Mouse (Mus musculus): ENCODE measurements at regions not wholly inside any gene's neighbourhood (a gene's known extent, or its start where the extent isn't known, plus 50 kb on each side); places are given as distances from the start of the nearest gene placed in this dataset.

- Histone ChIP-seq H3K9me3 (no peaks in the 10 kb centered on the region), H3K4me3 (no peak overlapping the region), H3K4me2 (replicated peaks) (no peak overlapping the region), H3K27me3 (no peaks in the 10 kb centered on the region), H3K27ac (no peak overlapping the region), H3K9ac (no peak overlapping the region), H3K36me3 (no peaks in the 10 kb centered on the region), H3K4me1 (no peaks in the 10 kb centered on the region)
- WGBS: 78% methylated on average over 11 of the region's 11 CpGs
- no peak for ATAC-seq (ENCODE audit: insufficient number of reproducible peaks, insufficient read depth, low FRiP score, low TSS enrichment)
Measured at GRCm38 (mm10) chr2:72703238-72703637, 227.3 kb downstream of the Cdca7 start.

DNA sequence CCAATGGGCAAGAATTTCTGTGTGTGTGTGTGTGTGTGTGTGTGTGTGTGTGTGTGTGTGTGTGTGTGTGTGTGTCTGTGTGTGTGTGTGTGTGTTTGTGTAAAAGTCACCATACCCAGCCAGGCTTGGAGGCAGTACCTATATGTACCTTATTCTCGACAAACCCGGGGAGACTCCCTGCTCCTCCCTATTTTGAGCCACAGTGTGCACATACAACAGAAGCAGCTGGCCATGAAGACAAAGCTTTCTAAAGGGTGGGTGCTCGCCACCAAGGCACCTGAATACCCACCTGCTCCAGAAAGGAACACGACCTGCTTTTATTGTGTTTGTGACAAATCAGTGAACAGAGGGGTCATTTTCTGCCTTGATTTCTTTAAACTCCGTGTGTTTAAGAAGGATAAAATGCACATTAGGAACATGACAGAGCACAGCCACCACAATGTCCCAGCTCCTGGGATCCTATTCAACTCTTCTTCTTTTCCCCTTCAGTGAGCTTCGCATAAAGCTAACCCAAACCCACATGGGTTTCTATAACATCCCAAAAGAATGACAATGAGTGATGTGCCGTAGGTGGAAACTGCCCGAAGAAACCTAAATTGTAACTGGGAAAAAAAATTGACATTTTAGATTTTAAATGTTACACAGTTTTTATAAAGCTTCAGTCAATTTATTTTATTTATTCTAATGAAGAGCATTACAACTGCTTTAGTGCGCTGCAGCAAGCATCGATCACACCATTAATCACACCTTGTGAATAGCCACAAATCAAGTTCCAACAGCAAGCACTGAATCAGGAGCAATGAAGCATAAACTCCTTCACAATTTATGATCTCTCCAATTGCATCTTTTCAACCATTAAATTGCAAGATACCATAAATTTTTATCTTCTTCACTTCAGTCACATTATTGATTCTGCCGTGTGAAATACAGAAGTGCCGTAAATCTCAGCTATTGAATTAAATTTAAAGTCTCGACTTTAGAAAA, 232.0 kb downstream of the Cdca7 start:
- Histone ChIP-seq H3K4me2 (replicated peaks) (no peak overlapping the region), H3K36me3 (no peaks in the 10 kb centered on the region), H3K4me1 (no peaks in the 10 kb centered on the region), H3K9ac (no peak overlapping the region), H3K4me3 (no peak overlapping the region), H3K9me3 (no peaks in the 10 kb centered on the region), H3K27ac (no peak overlapping the region), H3K27me3 (no peaks in the 10 kb centered on the region)
- 86% methylated on average over 13 of the region's 13 CpGs for WGBS
- no peak for ATAC-seq (ENCODE audit: insufficient number of reproducible peaks, insufficient read depth, low FRiP score, low TSS enrichment)

DNA sequence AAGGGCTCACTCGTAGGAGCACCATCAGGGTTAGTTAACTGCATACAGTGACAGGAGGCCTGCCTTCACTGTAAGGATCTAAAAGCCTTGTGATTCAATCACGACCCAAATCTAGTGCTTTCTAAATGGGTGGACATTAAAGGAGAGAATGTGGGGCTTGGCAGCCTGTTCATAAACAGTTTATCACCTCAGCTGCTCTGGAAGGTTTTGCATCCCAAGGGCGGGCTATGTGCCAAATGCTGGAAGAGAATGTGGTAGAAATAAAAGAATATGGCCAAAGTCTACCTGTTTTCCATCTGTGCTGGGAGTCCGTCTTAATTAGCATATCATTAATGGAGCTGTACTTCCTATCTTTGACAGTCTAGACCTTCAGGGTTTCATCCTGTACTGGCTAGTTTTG, 241.0 kb downstream of the Cdca7 start:
- no peak for ATAC-seq (ENCODE audit: insufficient number of reproducible peaks, insufficient read depth, low FRiP score, low TSS enrichment)
- Histone ChIP-seq H3K27ac (no peak overlapping the region), H3K9ac (no peak overlapping the region), H3K4me2 (replicated peaks) (no peak overlapping the region), H3K4me1 (no peaks in the 10 kb centered on the region), H3K27me3 (no peaks in the 10 kb centered on the region), H3K9me3 (no peaks in the 10 kb centered on the region), H3K36me3 (no peaks in the 10 kb centered on the region), H3K4me3 (no peak overlapping the region)
- 80% methylated on average over 4 of the region's 4 CpGs for WGBS

DNA sequence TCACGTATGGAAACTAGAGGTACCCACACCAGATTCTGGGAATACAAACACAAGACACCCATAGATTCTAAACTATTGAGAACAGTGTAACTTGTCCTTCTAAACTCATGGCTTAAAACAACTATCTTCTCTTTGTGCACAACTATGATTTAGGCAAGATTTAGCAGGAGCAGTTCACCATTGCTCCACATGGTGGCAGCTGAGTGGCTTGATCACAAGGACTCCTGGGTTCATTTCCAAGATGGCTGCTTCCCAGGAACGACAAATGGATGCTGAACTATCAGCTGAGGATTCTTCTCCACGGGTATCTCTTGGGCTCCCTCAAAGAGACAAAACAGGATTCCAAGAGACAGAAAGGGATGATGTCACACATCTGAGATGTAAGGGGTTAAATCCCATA, 251.5 kb downstream of the Sp3 start:
- H3K9ac ChIP-seq: no peak overlapping the region
- WGBS: 56% methylated on average over 3 of the region's 3 CpGs
- H3K27ac ChIP-seq: no peak overlapping the region
- H3K4me1 ChIP-seq: 0 out of 2 replicates have a peak, but pooled peaks cover 3% of the 10 kb centered on the region
- H3K27me3 ChIP-seq: no peaks in the 10 kb centered on the region
- no peaks in the 10 kb centered on the region for H3K36me3 ChIP-seq
- no peaks in the 10 kb centered on the region for H3K9me3 ChIP-seq
- ATAC-seq (ENCODE audit: insufficient number of reproducible peaks, insufficient read depth, low FRiP score, low TSS enrichment): no peak
- no peak overlapping the region for H3K4me3 ChIP-seq
- H3K4me2 ChIP-seq (replicated peaks): no peak overlapping the region

DNA sequence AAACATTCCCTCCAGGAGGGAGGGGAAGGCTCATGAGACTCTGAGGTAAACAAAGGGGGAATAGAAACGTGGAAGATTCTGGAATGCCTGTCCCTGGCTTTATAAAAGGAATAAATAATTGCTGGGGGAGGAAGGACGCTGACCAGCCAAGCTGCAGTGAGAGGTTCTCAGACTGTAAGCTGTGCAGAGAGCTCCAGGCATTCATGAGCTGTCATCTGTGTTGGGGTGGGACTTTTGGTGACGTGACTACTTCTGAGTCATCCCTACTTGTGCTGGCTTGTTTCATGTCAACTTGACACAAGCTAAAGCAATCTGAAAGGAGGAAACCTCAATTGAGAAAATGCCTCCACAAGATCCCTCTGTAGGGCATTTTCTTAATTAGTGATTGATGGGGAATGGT, 246.9 kb downstream of the Sp3 start:
- Histone ChIP-seq H3K27me3 (no peaks in the 10 kb centered on the region), H3K4me1 (0 out of 2 replicates have a peak, but pooled peaks cover 10% of the 10 kb centered on the region), H3K27ac (no peak overlapping the region), H3K4me3 (no peak overlapping the region), H3K9me3 (no peaks in the 10 kb centered on the region), H3K9ac (no peak overlapping the region), H3K36me3 (no peaks in the 10 kb centered on the region), H3K4me2 (replicated peaks) (no peak overlapping the region)
- 47% methylated on average over 3 of the region's 3 CpGs for WGBS
- ATAC-seq (ENCODE audit: insufficient number of reproducible peaks, insufficient read depth, low FRiP score, low TSS enrichment): no peak

DNA sequence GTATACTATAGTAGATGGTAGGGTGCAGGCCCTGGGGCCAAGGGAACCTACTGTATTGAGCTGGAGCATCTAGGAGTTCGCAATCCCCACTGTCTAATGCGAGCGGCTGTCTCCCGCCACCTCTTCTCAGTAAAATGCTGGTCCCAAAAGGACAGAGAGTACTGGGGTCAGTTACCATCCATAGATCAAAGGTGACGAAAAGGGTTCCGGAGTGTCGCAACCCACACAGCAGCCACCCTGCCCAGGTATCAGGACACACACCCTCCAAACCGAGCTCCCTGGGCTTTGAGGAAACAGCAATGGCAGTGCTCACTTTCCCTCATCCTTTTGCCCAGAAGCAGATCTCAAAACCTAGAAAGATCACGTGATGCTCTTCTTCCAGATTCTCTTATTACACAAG, 245.2 kb downstream of the Sp3 start:
- H3K9me3 ChIP-seq: no peaks in the 10 kb centered on the region
- no peak overlapping the region for H3K27ac ChIP-seq
- no peaks in the 10 kb centered on the region for H3K27me3 ChIP-seq
- H3K4me3 ChIP-seq: no peak overlapping the region
- 0 out of 2 replicates have a peak, but pooled peaks cover 17% of the 10 kb centered on the region for H3K4me1 ChIP-seq
- 93% methylated on average over 9 of the region's 9 CpGs for WGBS
- ATAC-seq (ENCODE audit: insufficient number of reproducible peaks, insufficient read depth, low FRiP score, low TSS enrichment): no peak
- H3K36me3 ChIP-seq: no peaks in the 10 kb centered on the region
- no peak overlapping the region for H3K4me2 ChIP-seq (replicated peaks)
- H3K9ac ChIP-seq: no peak overlapping the region

DNA sequence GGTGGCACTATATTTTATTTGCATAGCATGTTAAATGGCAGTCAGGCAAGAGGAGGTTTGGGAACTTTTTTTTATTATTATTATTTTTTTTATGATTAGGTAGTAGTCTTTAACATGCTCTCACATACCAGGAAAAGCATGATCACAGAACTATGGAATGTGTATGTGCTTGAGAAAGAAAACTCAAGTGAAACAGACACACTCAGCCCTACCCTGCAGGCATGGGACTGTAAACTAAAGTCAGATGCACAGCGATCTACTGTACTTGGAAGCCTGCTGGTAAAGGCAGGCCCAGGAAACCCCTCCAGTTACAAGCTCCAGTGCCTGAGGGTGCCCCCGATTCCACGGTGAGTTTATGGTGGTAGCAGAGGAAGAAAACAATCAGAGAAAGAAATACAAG, 243.6 kb downstream of the Sp3 start:
- no peak overlapping the region for H3K9ac ChIP-seq
- H3K9me3 ChIP-seq: no peaks in the 10 kb centered on the region
- ATAC-seq (ENCODE audit: insufficient number of reproducible peaks, insufficient read depth, low FRiP score, low TSS enrichment): no peak
- peaks cover 30% of the 10 kb centered on the region for H3K4me1 ChIP-seq
- no peak overlapping the region for H3K27ac ChIP-seq
- H3K27me3 ChIP-seq: no peaks in the 10 kb centered on the region
- 56% methylated on average over 3 of the region's 3 CpGs for WGBS
- no peaks in the 10 kb centered on the region for H3K36me3 ChIP-seq
- no peak overlapping the region for H3K4me2 ChIP-seq (replicated peaks)
- H3K4me3 ChIP-seq: no peak overlapping the region

DNA sequence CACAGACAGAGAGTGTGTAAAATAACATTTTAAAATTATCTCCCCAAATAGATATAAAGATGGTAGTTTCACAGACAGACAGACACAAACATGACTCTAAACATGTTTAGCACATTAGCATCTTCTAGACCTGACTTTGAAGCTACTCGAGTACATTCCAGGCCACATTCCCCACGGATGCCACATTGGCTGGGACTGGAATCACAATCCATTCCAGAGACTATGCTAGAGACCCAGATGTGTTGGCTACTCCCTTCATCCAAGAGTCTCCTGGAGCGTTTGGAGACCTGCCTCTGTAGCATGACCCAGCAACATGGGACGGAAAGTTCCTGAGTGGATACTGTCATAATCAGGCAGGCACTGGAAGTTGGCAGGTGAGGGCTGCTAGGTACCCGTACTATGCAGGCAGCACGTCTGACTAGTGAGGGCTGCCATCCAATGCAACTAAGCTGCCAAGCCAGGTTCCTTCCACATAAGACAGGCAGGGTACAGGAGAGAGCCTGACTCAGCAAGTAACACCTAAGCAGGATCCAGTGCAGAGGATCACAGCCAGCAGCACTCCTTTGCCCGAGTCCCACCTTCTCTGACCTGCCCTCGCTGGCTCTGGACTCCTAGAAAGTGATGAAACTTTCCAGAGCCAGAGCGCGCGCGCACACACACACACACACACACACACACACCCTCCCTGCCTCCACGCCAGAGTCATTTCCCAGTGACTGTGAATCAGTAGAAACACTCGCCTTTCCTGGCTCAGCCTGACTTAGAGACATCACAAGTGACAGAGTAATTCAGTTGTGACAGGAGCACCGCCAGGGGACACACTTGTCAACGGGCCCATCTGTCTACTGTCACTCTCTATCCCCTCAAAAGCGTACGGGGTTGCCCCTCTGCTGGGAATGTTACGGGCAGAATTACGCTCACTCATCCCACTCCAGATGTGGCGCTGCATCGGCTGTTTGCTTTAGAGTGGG, 239.6 kb downstream of the Sp3 start:
- Histone ChIP-seq H3K4me2 (replicated peaks) (peak overlapping the region; percentile 40), H3K27me3 (no peaks in the 10 kb centered on the region), H3K27ac (no peak overlapping the region)

DNA sequence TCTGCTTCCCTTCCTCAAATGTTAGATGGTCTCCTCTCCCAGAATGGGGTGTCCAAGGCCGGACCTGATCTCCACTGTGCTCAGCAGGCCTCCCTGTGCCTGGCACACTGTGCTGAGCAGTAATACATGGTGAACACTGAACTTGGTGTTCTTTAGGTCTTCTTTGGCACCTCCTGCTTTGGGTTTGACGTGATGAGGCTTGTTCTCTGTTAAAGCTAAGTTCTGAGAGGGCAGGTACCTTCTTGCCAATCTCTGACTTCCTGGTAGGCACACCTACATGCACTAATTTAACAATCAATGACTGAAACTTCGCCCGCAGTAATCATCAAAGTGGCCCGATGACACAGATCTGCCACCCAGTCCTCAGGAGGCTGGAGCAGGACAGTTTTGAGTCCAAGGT, 238.5 kb downstream of the Sp3 start:
- H3K4me1 ChIP-seq: peaks cover 28% of the 10 kb centered on the region
- H3K9ac ChIP-seq: no peak overlapping the region
- H3K4me3 ChIP-seq: no peak overlapping the region
- H3K4me2 ChIP-seq (replicated peaks): no peak overlapping the region
- 92% methylated on average over 5 of the region's 5 CpGs for WGBS
- no peak for ATAC-seq (ENCODE audit: insufficient number of reproducible peaks, insufficient read depth, low FRiP score, low TSS enrichment)
- H3K9me3 ChIP-seq: no peaks in the 10 kb centered on the region
- H3K27ac ChIP-seq: no peak overlapping the region
- no peaks in the 10 kb centered on the region for H3K36me3 ChIP-seq
- no peaks in the 10 kb centered on the region for H3K27me3 ChIP-seq

More for the DNA sequence above, 239.6 kb downstream of the Sp3 start:
- Histone ChIP-seq H3K36me3 (no peaks in the 10 kb centered on the region), H3K4me1 (peaks cover 29% of the 10 kb centered on the region), H3K4me3 (no peak overlapping the region), H3K9me3 (no peaks in the 10 kb centered on the region), H3K9ac (no peak overlapping the region)
- 46% methylated on average over 22 of the region's 22 CpGs for WGBS
- peak; percentile 47; the same call in 1 of the 2 replicates for ATAC-seq (ENCODE audit: insufficient number of reproducible peaks, insufficient read depth, low FRiP score, low TSS enrichment)

DNA sequence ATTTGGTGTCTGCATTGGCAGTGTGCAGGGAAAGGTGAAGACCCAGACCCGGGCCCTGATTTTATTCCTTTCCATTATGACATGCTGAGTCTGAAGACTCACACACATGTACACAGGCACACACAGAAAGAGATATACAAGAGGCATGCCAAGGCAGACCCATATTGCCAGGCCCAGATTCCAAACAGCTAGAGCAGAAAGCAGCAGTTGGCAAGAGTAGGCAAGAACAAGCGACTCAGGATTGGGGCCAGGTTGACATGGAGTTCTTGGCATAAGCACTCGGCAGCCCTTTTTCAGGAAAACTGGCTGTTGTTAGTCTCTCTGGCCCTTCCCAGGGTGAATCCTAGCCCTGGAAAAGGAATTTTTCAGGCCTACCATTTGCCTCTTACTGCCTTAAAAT, 236.6 kb downstream of the Sp3 start:
- Histone ChIP-seq H3K4me3 (no peak overlapping the region), H3K9me3 (no peaks in the 10 kb centered on the region), H3K9ac (no peak overlapping the region), H3K36me3 (no peaks in the 10 kb centered on the region), H3K27ac (no peak overlapping the region), H3K4me2 (replicated peaks) (no peak overlapping the region), H3K4me1 (peaks cover 26% of the 10 kb centered on the region), H3K27me3 (no peaks in the 10 kb centered on the region)
- WGBS: 88% methylated on average over 3 of the region's 3 CpGs
- ATAC-seq (ENCODE audit: insufficient number of reproducible peaks, insufficient read depth, low FRiP score, low TSS enrichment): no peak

- H3K9me3 ChIP-seq: no peaks in the 10 kb centered on the region
- ATAC-seq (ENCODE audit: insufficient number of reproducible peaks, insufficient read depth, low FRiP score, low TSS enrichment): no peak
- no peaks in the 10 kb centered on the region for H3K27me3 ChIP-seq
- H3K27ac ChIP-seq: no peak overlapping the region
- no peak overlapping the region for H3K4me3 ChIP-seq
- H3K36me3 ChIP-seq: no peaks in the 10 kb centered on the region
- no peak overlapping the region for H3K9ac ChIP-seq
- no peak overlapping the region for H3K4me2 ChIP-seq (replicated peaks)
- peaks cover 21% of the 10 kb centered on the region for H3K4me1 ChIP-seq
- 73% methylated on average over 4 of the region's 4 CpGs for WGBS
Measured at GRCm38 (mm10) chr2:72744901-72745300, 235.3 kb downstream of the Sp3 start.
